8 mouse cellular contexts compared by ENCODE assay signal in genomic region chr4:155408695-155409057, GRCm38 (mm10). TPM values are rescaled to one million over a fixed set of nuclear protein-coding genes. Genes with fewer than 3 reads are reported as not detected.
DNase-seq lines count a peak whose midpoint lies in the region; ATAC-seq and TF ChIP-seq lines count a peak whose summit lies in the region.

No protein-coding gene starts in this region.

- H3K79me2 ChIP-seq in liver, adult 2 months (ENCODE audit: control insufficient read depth, insufficient read depth, low read length) = no peaks in the 10 kb centered on the region

- peak overlapping the region; percentile 84 for H3K4me2 ChIP-seq in embryonic facial prominence, embryonic 15.5 days (replicated peaks)
- peak overlapping the region; percentile 78 for H3K4me2 ChIP-seq in intestine, embryonic 16.5 days (ENCODE audit: low read depth, low read length)
- H3K4me2 ChIP-seq in neural tube, embryonic 14.5 days (ENCODE audit: low read depth, low read length) = peak overlapping the region; percentile 97

- no peaks in the 10 kb centered on the region for H3K9me3 ChIP-seq in embryonic facial prominence, embryonic 15.5 days (replicated peaks)
- H3K9me3 ChIP-seq in intestine, embryonic 16.5 days (ENCODE audit: control insufficient read depth, low read length) = no peaks in the 10 kb centered on the region
- no peaks in the 10 kb centered on the region for H3K9me3 ChIP-seq in neural tube, embryonic 14.5 days (ENCODE audit: control insufficient read depth, low read length)

- peaks cover 5% of the 10 kb centered on the region for H3K27me3 ChIP-seq in liver, adult 2 months (ENCODE audit: control insufficient read depth, insufficient read depth, low read length)
- 0 out of 2 replicates have a peak, but pooled peaks cover 5% of the 10 kb centered on the region for H3K27me3 ChIP-seq in embryonic facial prominence, embryonic 15.5 days
- H3K27me3 ChIP-seq in intestine, embryonic 16.5 days (replicated peaks; ENCODE audit: control insufficient read depth, insufficient read depth, low read length) = no peaks in the 10 kb centered on the region
- H3K27me3 ChIP-seq in neural tube, embryonic 14.5 days (ENCODE audit: control insufficient read depth, insufficient read depth, low read length) = no peaks in the 10 kb centered on the region

- H3K27ac ChIP-seq in liver, adult 2 months (replicated peaks; ENCODE audit: insufficient read depth, low read depth, low read length) = no peak overlapping the region
- H3K27ac ChIP-seq in embryonic facial prominence, embryonic 15.5 days (replicated peaks) = no peak overlapping the region
- H3K27ac ChIP-seq in intestine, embryonic 16.5 days (ENCODE audit: low read length) = no peak overlapping the region
- H3K27ac ChIP-seq in neural tube, embryonic 14.5 days (ENCODE audit: low read depth, low read length) = no peak overlapping the region; the same call in 1 of the 2 replicates

- DNase-seq in liver, adult 2 months (ENCODE audit: extremely low read depth, low read depth, low spot score) = peak; percentile 6
- no peak for DNase-seq in liver
- no peak for DNase-seq in urinary bladder, postnatal 14 days (ENCODE audit: low spot score)
- DNase-seq in spleen, postnatal 4 days (ENCODE audit: low spot score in 2 of 2) = no peak
- DNase-seq in frontal cortex, adult 2 months (ENCODE audit: extremely low spot score in 1 of 2, low spot score in 1 of 2) = no peak

- no peak for ATAC-seq in embryonic facial prominence, embryonic 15.5 days (ENCODE audit: insufficient number of reproducible peaks, low FRiP score, low TSS enrichment, low read depth)
- ATAC-seq in intestine, embryonic 16.5 days = peak; percentile 62
- peak; percentile 39; the same call in 1 of the 2 replicates for ATAC-seq in neural tube, embryonic 14.5 days (ENCODE audit: low read depth)

- TF ChIP-seq CTCF in liver, adult 2 months (IDR thresholded peaks at IDR 0.05; ENCODE audit: low read depth, low read length) = no peak; the same call in 1 of the 2 replicates

- H3K36me3 ChIP-seq in liver, adult 2 months (ENCODE audit: control insufficient read depth, insufficient read depth, low read length) = no peaks in the 10 kb centered on the region
- H3K36me3 ChIP-seq in embryonic facial prominence, embryonic 15.5 days = no peaks in the 10 kb centered on the region
- no peaks in the 10 kb centered on the region for H3K36me3 ChIP-seq in intestine, embryonic 16.5 days (ENCODE audit: control insufficient read depth, insufficient read depth, low read length)
- H3K36me3 ChIP-seq in neural tube, embryonic 14.5 days (ENCODE audit: control insufficient read depth, insufficient read depth, low read length) = no peaks in the 10 kb centered on the region

- no peak for TF ChIP-seq POLR2A in liver, adult 2 months (IDR thresholded peaks at IDR 0.05; ENCODE audit: extremely low read depth, insufficient read depth, low read length)

- H3K9ac ChIP-seq in liver, adult 2 months (ENCODE audit: low read depth, low read length) = no peak overlapping the region
- H3K9ac ChIP-seq in embryonic facial prominence, embryonic 15.5 days = no peak overlapping the region; the same call in 1 of the 2 replicates
- peak overlapping the region; percentile 55 for H3K9ac ChIP-seq in intestine, embryonic 16.5 days (ENCODE audit: low read depth, low read length)
- H3K9ac ChIP-seq in neural tube, embryonic 14.5 days (replicated peaks; ENCODE audit: low read depth, low read length) = peak overlapping the region; percentile 34; the same call in 1 of the 2 replicates

- H3K4me1 ChIP-seq in liver, adult 2 months (ENCODE audit: control insufficient read depth, insufficient read depth, low read length) = no peaks in the 10 kb centered on the region
- peaks cover 12% of the 10 kb centered on the region for H3K4me1 ChIP-seq in embryonic facial prominence, embryonic 15.5 days
- peaks cover 5% of the 10 kb centered on the region; the same call in 1 of the 2 replicates for H3K4me1 ChIP-seq in intestine, embryonic 16.5 days (ENCODE audit: control insufficient read depth, insufficient read depth, low read length)
- H3K4me1 ChIP-seq in neural tube, embryonic 14.5 days (ENCODE audit: control insufficient read depth, insufficient read depth, low read length) = peaks cover 3% of the 10 kb centered on the region; the same call in 1 of the 2 replicates

- 6% methylated on average over 8 of the region's 8 CpGs for WGBS in liver, adult 2 months
- WGBS in embryonic facial prominence, embryonic 15.5 days = 3% methylated on average over 8 of the region's 8 CpGs
- WGBS in intestine, embryonic 16.5 days = 4% methylated on average over 8 of the region's 8 CpGs
- WGBS in neural tube, embryonic 14.5 days = under 1% methylated on average over 8 of the region's 8 CpGs

- no peak overlapping the region for H3K4me3 ChIP-seq in liver, adult 2 months (ENCODE audit: insufficient read depth, low read depth, low read length)
- peak overlapping the region; percentile 53 for H3K4me3 ChIP-seq in embryonic facial prominence, embryonic 15.5 days (replicated peaks)
- peak overlapping the region; percentile 56 for H3K4me3 ChIP-seq in intestine, embryonic 16.5 days (ENCODE audit: low read length)
- H3K4me3 ChIP-seq in neural tube, embryonic 14.5 days (ENCODE audit: low read depth, low read length) = peak overlapping the region; percentile 54

RNA-seq across cellular contexts. Expression of gene Cfap74, which starts 0.3 kb away (rescaled TPM):
- 0.09 and 0.27 TPM in 2 replicates for total RNA-seq in liver, adult 2 months (2014; rRNA removed)
- polyA plus RNA-seq in liver, adult 2 months (2012; rRNA removed) = 0.06 TPM in 2 replicates
- polyA plus RNA-seq in embryonic facial prominence, embryonic 15.5 days (2015; fragmentation: Nextera tagmentation; extraction: Ambion mirVana) = 3.3 and 4.9 TPM in 2 replicates
- polyA plus RNA-seq in intestine, embryonic 16.5 days (2015; fragmentation: Nextera tagmentation; extraction: Ambion mirVana) = 1.4 and 1.5 TPM in 2 replicates
- 4.5 and 4.8 TPM in 2 replicates for polyA plus RNA-seq in neural tube, embryonic 14.5 days (2014; fragmentation: Nextera tagmentation; extraction: Ambion mirVana)
- polyA plus RNA-seq in frontal cortex, adult 2 months (2012; rRNA removed) = 18.6 and 20.5 TPM in 2 replicates

RNA-seq across cellular contexts. Expression of gene Gabrd, which starts 10.8 kb away (rescaled TPM):
- under 0.01 and 0.20 TPM in 2 replicates for total RNA-seq in liver, adult 2 months (2014; rRNA removed)
- 0.04 and 0.11 TPM in 2 replicates for polyA plus RNA-seq in liver, adult 2 months (2012; rRNA removed)
- 0.11 TPM in 1 of 2 replicates, not detected in the other for polyA plus RNA-seq in embryonic facial prominence, embryonic 15.5 days (2015; fragmentation: Nextera tagmentation; extraction: Ambion mirVana)
- polyA plus RNA-seq in intestine, embryonic 16.5 days (2015; fragmentation: Nextera tagmentation; extraction: Ambion mirVana) = 0.11 and 0.15 TPM in 2 replicates
- polyA plus RNA-seq in neural tube, embryonic 14.5 days (2014; fragmentation: Nextera tagmentation; extraction: Ambion mirVana) = 0.13 and 0.41 TPM in 2 replicates
- polyA plus RNA-seq in frontal cortex, adult 2 months (2012; rRNA removed) = 88.9 and 107 TPM in 2 replicates

RNA-seq across cellular contexts. Expression of gene Prkcz, which starts 47.5 kb away (rescaled TPM):
- 13.8 and 18.3 TPM in 2 replicates for total RNA-seq in liver, adult 2 months (2014; rRNA removed)
- 11.4 and 11.6 TPM in 2 replicates for polyA plus RNA-seq in liver, adult 2 months (2012; rRNA removed)
- polyA plus RNA-seq in embryonic facial prominence, embryonic 15.5 days (2015; fragmentation: Nextera tagmentation; extraction: Ambion mirVana) = 12.4 and 12.7 TPM in 2 replicates
- 32.8 and 38.7 TPM in 2 replicates for polyA plus RNA-seq in intestine, embryonic 16.5 days (2015; fragmentation: Nextera tagmentation; extraction: Ambion mirVana)
- polyA plus RNA-seq in neural tube, embryonic 14.5 days (2014; fragmentation: Nextera tagmentation; extraction: Ambion mirVana) = 82.1 and 83.1 TPM in 2 replicates
- 217 and 235 TPM in 2 replicates for polyA plus RNA-seq in frontal cortex, adult 2 months (2012; rRNA removed)

Comparison
In these comparisons a context has a peak if more than half of its experiments do, and no peak if none do; other contexts are left out.
1. H3K9ac ChIP-seq: peak in intestine, embryonic 16.5 days (single experiment) and neural tube, embryonic 14.5 days (single experiment); none in liver, adult 2 months (single experiment) and embryonic facial prominence, embryonic 15.5 days (single experiment).
2. RNA of gene Gabrd, which starts 10.8 kb away (polyA plus RNA-seq): 88.9 to 107 TPM in frontal cortex, adult 2 months; 0.11 to 0.15 TPM in intestine, embryonic 16.5 days, 0.13 to 0.41 TPM in neural tube, embryonic 14.5 days, 0.04 to 0.11 TPM in liver, adult 2 months and 0.11 TPM in embryonic facial prominence, embryonic 15.5 days; every median in the first group is over 10 times any median in the second.
3. Peak in every context shown above with its lines, with median percentiles within 50 percentile points of each other: H3K4me2 ChIP-seq.